Mouse (Mus musculus) lung, adult 2 months (tissue): ENCODE measurements around the gene Elmo3.

Source experiments
- CTCF ChIP-seq: fragments of 200-500 bp; IDR thresholded peaks from 2 replicates; pipeline ENCODE4 v1.5.1; 2011; ENCODE audit warnings: mild to moderate bottlenecking, low read length, control low read depth; ENCODE audit not compliant: insufficient read depth
- POLR2A ChIP-seq: fragments of 200-500 bp; IDR thresholded peaks from 2 replicates; pipeline ENCODE4 v1.6.1; 2011; ENCODE audit warnings: low read depth, mild to moderate bottlenecking, control low read depth, low read length, borderline replicate concordance; ENCODE audit errors: extremely low read depth

DNA sequence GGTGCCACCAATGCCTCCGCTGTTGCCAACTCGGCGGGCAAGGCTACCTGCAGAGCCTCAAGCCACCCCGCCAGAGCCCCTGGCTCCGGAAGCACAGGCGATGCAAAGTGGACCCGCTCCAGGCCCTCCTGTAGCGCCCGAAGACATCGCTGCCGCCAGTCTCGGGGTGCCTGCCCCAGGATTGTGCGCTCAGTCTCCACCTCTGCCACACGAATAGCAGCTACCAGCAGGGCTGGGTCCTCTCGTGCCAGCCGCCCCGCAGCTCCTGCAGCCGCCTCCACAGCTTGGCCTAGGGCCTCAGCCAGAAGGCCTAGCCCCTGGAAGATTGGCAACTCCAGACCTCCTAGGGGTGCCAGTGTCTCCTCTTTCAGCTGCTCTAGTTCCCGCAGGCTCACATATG, 12.0 kb upstream of the Elmo3 start:
- TF ChIP-seq CTCF (no peak), POLR2A (no peak)
